Mouse (Mus musculus) hindbrain, embryonic 13.5 days (tissue): Measurements from ENCODE around the gene Tti1. TPM values are rescaled to one million over a fixed set of nuclear protein-coding genes. Genes with fewer than 3 reads are reported as not detected.

Source experiments
- ATAC-seq: fragments of 200-750 bp; cut with Nextera tagmentation; 2 replicates; pipeline ENCODE4 v1.8.0; 2017; ENCODE audit warnings: moderate TSS enrichment; ENCODE audit not compliant: low FRiP score
- H3K27ac ChIP-seq: fragments of 300-500 bp; sonication (generic); 2 replicates; pipeline ENCODE4 v1.5.1; 2015; ENCODE audit warnings: inconsistent platforms, mild to moderate bottlenecking, moderate library complexity
- H3K27me3 ChIP-seq: fragments of 300-500 bp; sonication (generic); 2 replicates; pipeline ENCODE4 v1.6.1; 2015; ENCODE audit warnings: mild to moderate bottlenecking, inconsistent platforms
- H3K36me3 ChIP-seq: fragments of 300-500 bp; sonication (generic); 2 replicates; pipeline ENCODE4 v1.6.1; 2015; ENCODE audit warnings: mild to moderate bottlenecking, inconsistent platforms
- H3K4me1 ChIP-seq: fragments of 300-500 bp; sonication (generic); replicated peaks from 2 replicates; pipeline ENCODE4 v1.6.1; 2015; ENCODE audit warnings: inconsistent platforms
- H3K4me2 ChIP-seq: fragments of 300-500 bp; sonication (generic); 2 replicates; pipeline ENCODE4 v1.6.1; 2015; ENCODE audit warnings: inconsistent platforms, mild to moderate bottlenecking, moderate library complexity
- H3K4me3 ChIP-seq: fragments of 300-500 bp; sonication (generic); 2 replicates; pipeline ENCODE4 v1.5.1; 2015; ENCODE audit warnings: mild to moderate bottlenecking, inconsistent platforms
- H3K9ac ChIP-seq: fragments of 300-500 bp; sonication (generic); 2 replicates; pipeline ENCODE4 v1.6.1; 2015; ENCODE audit warnings: mild to moderate bottlenecking, inconsistent platforms
- H3K9me3 ChIP-seq: fragments of 300-500 bp; sonication (generic); 2 replicates; pipeline ENCODE4 v1.6.1; 2016; ENCODE audit warnings: inconsistent platforms
- WGBS: fragments of 180-500 bp; shearing (Covaris S2); methylation state at CpG from one replicate; pipeline ENCODE4 v1.1.7; 2015; 5-methylcytosine and 5-hydroxymethylcytosine counted together
- polyA plus RNA-seq: library from polyadenylated mRNA; unstranded; fragments of >200 nt; fragmentation: Nextera tagmentation; extraction: Ambion mirVana; gene quantifications from 2 replicates; pipeline ENCODE4 v1.2.1, GENCODE M21; 2015

Tti1 gene
- polyA plus RNA-seq, 1 experiment from 2014 or later: 18.5 TPM

GRCm38 (mm10) chr2:157989946-157990345 lies 38.3 kb downstream of the Tti1 start:
- peaks cover 14% of the 10 kb centered on the region for H3K36me3 ChIP-seq
- no peak overlapping the region for H3K27ac ChIP-seq
- H3K9me3 ChIP-seq: no peaks in the 10 kb centered on the region
- no peaks in the 10 kb centered on the region for H3K27me3 ChIP-seq
- no peak overlapping the region for H3K9ac ChIP-seq
- H3K4me2 ChIP-seq: no peak overlapping the region
- H3K4me1 ChIP-seq: peaks cover 78% of the 10 kb centered on the region
- no peak for ATAC-seq
- H3K4me3 ChIP-seq: no peak overlapping the region
- WGBS: 90% methylated on average over 2 of the region's 2 CpGs

DNA sequence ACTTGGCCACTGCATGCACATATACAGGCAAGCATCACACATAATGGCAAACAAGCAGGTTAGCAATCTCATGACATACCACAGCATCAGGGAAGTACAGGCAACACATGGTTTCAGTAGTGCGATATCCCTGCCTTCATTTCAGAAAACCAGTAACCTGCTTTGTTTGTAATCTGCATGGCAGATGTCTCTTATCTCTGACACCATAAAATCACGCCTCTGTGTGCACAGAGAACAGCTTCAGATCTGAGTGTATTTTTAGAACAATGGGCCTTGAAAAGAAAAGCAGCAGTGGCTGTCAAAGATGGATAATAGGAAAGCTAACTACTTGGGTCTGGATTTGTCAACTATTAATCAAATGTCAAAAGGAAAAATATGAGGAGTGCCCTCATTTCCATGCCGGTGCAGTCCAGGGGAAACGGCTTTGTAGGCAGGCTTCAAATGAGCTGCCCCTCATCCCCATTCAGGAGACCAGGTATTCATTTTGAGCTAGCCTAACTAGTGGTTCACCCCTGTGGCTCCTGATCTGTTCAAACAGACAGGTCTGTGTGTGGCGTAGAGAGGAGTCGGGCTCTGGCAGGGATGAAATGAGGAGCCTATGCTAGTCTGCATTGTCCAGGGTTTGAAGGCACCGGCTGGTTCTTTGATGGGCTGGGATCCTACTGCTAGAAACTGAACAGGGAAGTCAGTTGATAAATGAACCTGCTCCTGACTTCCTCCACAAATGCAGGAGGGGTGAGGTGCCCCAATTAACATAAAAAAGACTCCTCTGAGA lies 39.6 kb downstream of the Tti1 start:
- peak overlapping the region; percentile 60 for H3K27ac ChIP-seq
- H3K27me3 ChIP-seq: no peaks in the 10 kb centered on the region
- H3K4me1 ChIP-seq: peaks cover 68% of the 10 kb centered on the region
- H3K4me2 ChIP-seq: no peak overlapping the region
- H3K4me3 ChIP-seq: no peak overlapping the region
- 0 out of 2 replicates have a peak overlapping the region, but pooled peaks have one; percentile 29 for H3K9ac ChIP-seq
- H3K36me3 ChIP-seq: peaks cover 11% of the 10 kb centered on the region
- ATAC-seq: no peak
- H3K9me3 ChIP-seq: no peaks in the 10 kb centered on the region
- 41% methylated on average over 7 of the region's 7 CpGs for WGBS

- WGBS: 74% methylated on average over 6 of the region's 6 CpGs
- no peak for ATAC-seq
- no peak overlapping the region for H3K4me3 ChIP-seq
- H3K36me3 ChIP-seq: peaks cover 9% of the 10 kb centered on the region
- H3K9me3 ChIP-seq: no peaks in the 10 kb centered on the region
- peak overlapping the region; percentile 20; the same call in 1 of the 2 replicates for H3K9ac ChIP-seq
- no peaks in the 10 kb centered on the region for H3K27me3 ChIP-seq
- H3K4me1 ChIP-seq: peaks cover 60% of the 10 kb centered on the region
- H3K27ac ChIP-seq: peak overlapping the region; percentile 60; the same call in 1 of the 2 replicates
- no peak overlapping the region for H3K4me2 ChIP-seq
These were observed 42.0 kb downstream of the Tti1 start for GRCm38 (mm10) chr2:157986235-157986634.

GRCm38 (mm10) chr2:157985611-157986010 lies 42.6 kb downstream of the Tti1 start:
- peak overlapping the region; percentile 26; the same call in 1 of the 2 replicates for H3K27ac ChIP-seq
- H3K4me3 ChIP-seq: no peak overlapping the region
- 82% methylated on average over 4 of the region's 4 CpGs for WGBS
- H3K4me2 ChIP-seq: no peak overlapping the region
- H3K36me3 ChIP-seq: peaks cover 12% of the 10 kb centered on the region
- ATAC-seq: no peak
- H3K9me3 ChIP-seq: no peaks in the 10 kb centered on the region
- no peak overlapping the region for H3K9ac ChIP-seq
- no peaks in the 10 kb centered on the region for H3K27me3 ChIP-seq
- peaks cover 54% of the 10 kb centered on the region for H3K4me1 ChIP-seq

- Histone ChIP-seq H3K4me2 (no peak overlapping the region), H3K4me3 (no peak overlapping the region), H3K36me3 (peaks cover 12% of the 10 kb centered on the region), H3K9me3 (no peaks in the 10 kb centered on the region), H3K27ac (no peak overlapping the region), H3K27me3 (no peaks in the 10 kb centered on the region), H3K9ac (no peak overlapping the region), H3K4me1 (peaks cover 31% of the 10 kb centered on the region)
- WGBS: 89% methylated on average over 4 of the region's 4 CpGs
- ATAC-seq: no peak
These were observed 45.0 kb downstream of the Tti1 start for GRCm38 (mm10) chr2:157983276-157983675.

DNA sequence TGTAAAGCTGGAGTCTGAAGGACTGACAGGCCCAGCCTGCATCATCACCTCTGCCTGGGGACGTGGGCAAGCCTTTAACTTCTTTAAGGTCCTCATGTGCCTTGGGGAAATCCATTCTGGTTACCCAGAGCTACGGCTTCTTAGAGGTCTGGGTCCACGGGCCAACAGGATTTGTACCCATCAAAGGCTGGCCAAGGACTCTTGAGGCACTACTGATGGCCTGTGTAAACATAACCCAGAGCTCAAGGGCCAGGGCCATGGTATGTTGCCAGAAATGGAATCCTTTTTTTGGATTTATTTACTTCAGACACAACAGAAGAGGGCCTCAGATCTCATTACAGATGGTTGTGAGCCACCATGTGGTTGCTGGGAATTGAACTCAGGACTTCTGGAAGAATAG lies 45.5 kb downstream of the Tti1 start:
- Histone ChIP-seq H3K9me3 (no peaks in the 10 kb centered on the region), H3K4me1 (peaks cover 25% of the 10 kb centered on the region), H3K36me3 (peaks cover 12% of the 10 kb centered on the region), H3K4me2 (no peak overlapping the region), H3K27me3 (no peaks in the 10 kb centered on the region), H3K4me3 (no peak overlapping the region), H3K9ac (no peak overlapping the region), H3K27ac (no peak overlapping the region)
- WGBS: 92% methylated on average over 3 of the region's 3 CpGs
- ATAC-seq: no peak

DNA sequence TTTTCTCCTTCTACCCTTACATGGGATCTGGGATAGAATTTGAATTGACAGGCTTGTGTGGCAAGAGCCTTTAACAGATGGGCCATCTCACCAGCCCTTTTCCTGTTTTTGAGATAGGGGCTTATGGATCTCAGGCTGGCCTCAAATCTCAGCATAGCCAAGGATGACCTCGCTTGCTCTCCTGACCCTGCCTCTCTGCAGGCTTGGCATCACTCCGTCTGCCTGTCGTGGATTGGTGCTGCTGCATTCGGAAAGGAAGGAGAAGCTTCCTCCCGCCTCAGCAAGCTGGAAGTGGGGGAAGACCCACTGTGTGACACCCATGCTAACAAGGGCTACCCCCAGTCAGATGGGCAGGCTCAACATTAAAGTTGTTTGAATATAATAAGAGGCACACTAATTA lies 49.0 kb downstream of the Tti1 start:
- Histone ChIP-seq H3K9me3 (no peaks in the 10 kb centered on the region), H3K27me3 (no peaks in the 10 kb centered on the region), H3K36me3 (peaks cover 12% of the 10 kb centered on the region), H3K4me3 (no peak overlapping the region), H3K4me2 (no peak overlapping the region), H3K4me1 (peaks cover 21% of the 10 kb centered on the region), H3K9ac (no peak overlapping the region), H3K27ac (no peak overlapping the region)
- no peak for ATAC-seq
- 70% methylated on average over 5 of the region's 5 CpGs for WGBS

DNA sequence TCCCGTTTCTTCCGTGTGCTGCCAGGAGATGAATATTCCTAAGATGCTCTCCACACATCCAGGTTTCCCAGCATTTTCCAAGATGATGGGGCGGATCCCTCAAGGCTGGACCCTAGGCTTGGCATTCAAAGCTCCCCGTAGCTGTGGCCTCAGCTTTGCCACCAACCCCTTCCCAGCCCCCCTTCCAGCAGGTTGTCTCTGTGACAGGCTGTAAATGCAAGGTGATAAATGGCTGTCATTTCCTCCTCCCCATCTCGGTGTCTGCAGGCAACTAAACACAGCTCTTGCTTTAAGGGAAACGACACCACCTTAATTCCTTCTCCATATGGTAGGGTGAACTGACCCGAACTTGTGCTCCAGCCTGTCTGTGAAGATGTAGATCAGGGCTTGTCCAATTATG lies 52.6 kb downstream of the Tti1 start:
- peak overlapping the region; percentile 44 for H3K4me2 ChIP-seq
- peak overlapping the region; percentile 58 for H3K9ac ChIP-seq
- no peaks in the 10 kb centered on the region for H3K27me3 ChIP-seq
- no peaks in the 10 kb centered on the region for H3K36me3 ChIP-seq
- peak overlapping the region; percentile 90 for H3K27ac ChIP-seq
- no peaks in the 10 kb centered on the region for H3K9me3 ChIP-seq
- peaks cover 25% of the 10 kb centered on the region for H3K4me1 ChIP-seq
- no peak overlapping the region for H3K4me3 ChIP-seq
- 5% methylated on average over 7 of the region's 7 CpGs for WGBS
- peak; percentile 50; the same call in 1 of the 2 replicates for ATAC-seq

DNA sequence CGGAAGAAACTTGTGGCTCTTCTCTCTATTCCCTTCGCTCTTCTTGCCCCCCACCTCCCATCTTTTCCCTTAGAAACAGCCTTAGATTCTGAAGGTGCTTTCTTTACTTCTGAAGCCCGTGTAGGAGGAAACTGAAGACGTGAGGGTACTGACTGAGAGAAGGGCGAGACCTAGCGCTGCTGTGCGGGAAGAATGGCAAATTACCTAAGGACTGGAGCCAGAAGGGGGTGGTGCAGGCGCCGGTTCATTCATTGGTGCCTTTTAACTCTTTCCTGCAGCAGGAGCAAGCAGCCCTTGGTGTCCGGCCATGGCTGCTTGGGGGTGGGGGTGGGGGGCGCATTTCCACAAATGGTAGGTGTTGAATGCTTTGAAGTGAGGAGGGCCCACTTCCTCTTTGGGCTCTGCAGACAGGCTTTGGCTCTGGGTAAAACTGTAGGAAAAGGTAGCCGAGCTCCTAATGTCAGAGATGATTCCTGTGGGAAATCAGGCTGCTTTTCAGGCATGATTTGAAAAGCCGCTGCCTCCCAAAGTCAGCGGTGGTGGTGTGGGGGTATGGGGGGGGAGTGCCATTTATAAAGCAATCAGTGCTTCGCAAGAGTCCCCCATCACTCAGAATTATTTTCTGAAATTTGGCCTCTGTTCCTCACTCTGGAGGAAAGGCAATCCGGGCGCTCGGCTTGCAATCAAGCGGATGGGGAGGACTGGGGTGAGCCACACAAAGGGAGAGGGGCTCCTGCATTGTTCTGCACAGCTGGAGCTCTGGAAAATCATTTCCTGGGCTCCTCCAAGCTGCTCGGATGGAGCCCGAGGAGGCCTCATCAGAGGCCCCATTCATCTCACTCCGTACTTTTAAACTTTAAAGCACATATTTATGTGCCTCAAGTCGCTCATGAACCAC lies 53.4 kb downstream of the Tti1 start:
- H3K27ac ChIP-seq: peak overlapping the region; percentile 90
- no peaks in the 10 kb centered on the region for H3K27me3 ChIP-seq
- H3K4me2 ChIP-seq: peak overlapping the region; percentile 44
- peaks cover 31% of the 10 kb centered on the region for H3K4me1 ChIP-seq
- ATAC-seq: peak; percentile 60
- H3K9ac ChIP-seq: peak overlapping the region; percentile 58
- no peaks in the 10 kb centered on the region for H3K9me3 ChIP-seq
- H3K4me3 ChIP-seq: peak overlapping the region; percentile 1; the same call in 1 of the 2 replicates
- 4% methylated on average over 23 of the region's 23 CpGs for WGBS
- H3K36me3 ChIP-seq: no peaks in the 10 kb centered on the region

GRCm38 (mm10) chr2:157970669-157971068 lies 57.6 kb downstream of the Tti1 start:
- WGBS: 2% methylated on average over 3 of the region's 3 CpGs
- Histone ChIP-seq H3K4me2 (no peak overlapping the region), H3K9me3 (no peaks in the 10 kb centered on the region), H3K27me3 (no peaks in the 10 kb centered on the region), H3K36me3 (no peaks in the 10 kb centered on the region), H3K4me3 (no peak overlapping the region), H3K27ac (peak overlapping the region; percentile 24; the same call in 1 of the 2 replicates), H3K4me1 (peaks cover 24% of the 10 kb centered on the region), H3K9ac (no peak overlapping the region)
- no peak for ATAC-seq

- Histone ChIP-seq H3K4me3 (no peak overlapping the region), H3K27me3 (no peaks in the 10 kb centered on the region), H3K9ac (no peak overlapping the region), H3K36me3 (no peaks in the 10 kb centered on the region), H3K27ac (peak overlapping the region; percentile 24; the same call in 1 of the 2 replicates), H3K9me3 (no peaks in the 10 kb centered on the region), H3K4me2 (no peak overlapping the region), H3K4me1 (peaks cover 19% of the 10 kb centered on the region)
- WGBS: 51% methylated on average over 6 of the region's 6 CpGs
- ATAC-seq: no peak
These were observed 58.1 kb downstream of the Tti1 start for GRCm38 (mm10) chr2:157970124-157970523.

DNA sequence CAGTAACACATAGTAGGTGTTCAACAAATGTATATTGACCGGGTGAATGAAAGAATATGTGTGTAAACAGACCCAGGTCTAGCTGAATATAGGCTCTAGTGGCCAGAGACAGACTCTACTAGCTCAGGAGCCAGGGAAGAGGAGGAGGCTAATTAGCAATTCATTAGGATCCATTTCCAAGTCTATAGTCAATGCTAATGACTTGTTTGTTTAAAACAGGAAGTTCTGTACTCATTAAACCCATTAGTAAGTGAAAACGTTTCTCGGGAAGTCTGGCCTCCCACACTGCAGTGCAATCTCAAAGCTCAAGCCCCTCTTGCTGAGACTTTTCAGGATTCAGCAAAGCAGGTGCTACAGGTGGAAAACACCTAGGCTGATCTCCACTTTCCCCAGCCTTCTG lies 60.4 kb downstream of the Tti1 start:
- no peak overlapping the region for H3K27ac ChIP-seq
- no peak for ATAC-seq
- no peaks in the 10 kb centered on the region for H3K9me3 ChIP-seq
- H3K9ac ChIP-seq: no peak overlapping the region
- no peak overlapping the region for H3K4me2 ChIP-seq
- peaks cover 9% of the 10 kb centered on the region for H3K4me1 ChIP-seq
- H3K4me3 ChIP-seq: no peak overlapping the region
- H3K27me3 ChIP-seq: no peaks in the 10 kb centered on the region
- 15% methylated on average over 3 of the region's 3 CpGs for WGBS
- H3K36me3 ChIP-seq: no peaks in the 10 kb centered on the region
